Mouse (Mus musculus): ENCODE measurements at regions not wholly inside any gene's neighbourhood (a gene's known extent, or its start where the extent isn't known, plus 50 kb on each side); places are given as distances from the start of the nearest gene placed in this dataset.
A peak's percentile ranks its signal among the peaks of the same experiment; 100 is the strongest.

- no peaks in the 10 kb centered on the region for H3K4me1 ChIP-seq (ENCODE audit: control insufficient read depth, insufficient read depth, low read length)
- TF ChIP-seq POLR2A (IDR thresholded peaks at IDR 0.05; ENCODE audit: extremely low read depth, insufficient read depth, low read length): no peak
- no peak for TF ChIP-seq CTCF (IDR thresholded peaks at IDR 0.05; ENCODE audit: extremely low read depth, insufficient read depth, low read length)
- no peak overlapping the region for H3K4me3 ChIP-seq (ENCODE audit: insufficient read depth, low read length)
- no peak overlapping the region for H3K27ac ChIP-seq (ENCODE audit: insufficient read depth, low read length)
Observed at GRCm38 (mm10) chr5:60599460-60600299, 1208.9 kb upstream of the G6pd2 start.

GRCm38 (mm10) chr5:60600300-60600648 lies 1208.3 kb upstream of the G6pd2 start:
- Histone ChIP-seq H3K4me1 (ENCODE audit: control insufficient read depth, insufficient read depth, low read length) (no peaks in the 10 kb centered on the region), H3K4me3 (ENCODE audit: insufficient read depth, low read length) (no peak overlapping the region), H3K27ac (ENCODE audit: insufficient read depth, low read length) (no peak overlapping the region)
- TF ChIP-seq POLR2A (IDR thresholded peaks at IDR 0.05; ENCODE audit: extremely low read depth, insufficient read depth, low read length): no peak

- Histone ChIP-seq H3K4me1 (ENCODE audit: control insufficient read depth, insufficient read depth, low read length) (no peaks in the 10 kb centered on the region), H3K27ac (ENCODE audit: insufficient read depth, low read length) (no peak overlapping the region), H3K4me3 (ENCODE audit: insufficient read depth, low read length) (no peak overlapping the region)
- TF ChIP-seq CTCF (IDR thresholded peaks at IDR 0.05; ENCODE audit: extremely low read depth, insufficient read depth, low read length) (peak; percentile 13; the same call in 1 of the 2 replicates), POLR2A (IDR thresholded peaks at IDR 0.05; ENCODE audit: extremely low read depth, insufficient read depth, low read length) (no peak)
Observed at GRCm38 (mm10) chr5:60608943-60609614, 1199.5 kb upstream of the G6pd2 start.

Measured in cortical plate, adult 2 months (tissue).